Comparison of ENCODE assay signal across 20 mouse cellular contexts in the genomic region with DNA sequence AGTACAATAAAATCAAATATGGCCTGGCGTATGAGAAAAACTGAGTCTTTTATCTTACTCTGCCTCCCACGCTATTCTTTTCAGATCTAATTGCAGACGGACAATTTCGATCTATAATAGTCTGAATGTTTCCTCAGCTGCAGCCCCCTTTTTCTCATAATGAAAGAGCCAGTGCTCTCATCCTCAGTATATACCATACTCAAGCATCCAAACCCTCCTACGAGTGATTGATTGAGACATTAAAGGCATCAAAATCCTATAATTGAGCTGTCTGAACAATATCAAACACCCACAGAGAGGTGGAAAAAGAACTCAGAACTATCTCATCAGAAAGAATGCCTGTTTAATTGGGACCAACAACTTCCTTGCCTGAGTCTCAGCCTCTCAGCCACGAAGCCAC.
A peak's percentile ranks its signal among the peaks of the same experiment; 100 is the strongest.
DNase-seq lines count a peak whose midpoint lies in the region; ATAC-seq and TF ChIP-seq lines count a peak whose summit lies in the region.
"Had no signal": no experiment of that assay in that cellular context is flagged by ENCODE, and none has a peak within 500 bp of the region (broad histone marks: within the 10 kb centered on the region; RNA-seq: fewer than 3 reads in every experiment).

No protein-coding gene starts in this region.

- peaks cover 5% of the 10 kb centered on the region; the same call in 1 of the 2 replicates for H3K4me1 ChIP-seq in forebrain, embryonic 14.5 days (ENCODE audit: control insufficient read depth, insufficient read depth, low read length)
- H3K4me1 ChIP-seq in forebrain, embryonic 10.5 days, result peaks cover 22% of the 10 kb centered on the region
- H3K4me1 ChIP-seq in midbrain, embryonic 13.5 days (replicated peaks), result peaks cover 23% of the 10 kb centered on the region
- H3K4me1 ChIP-seq in midbrain, postnatal 0 days (ENCODE audit: insufficient read depth, low read length), result no peaks in the 10 kb centered on the region
- peaks cover 26% of the 10 kb centered on the region for H3K4me1 ChIP-seq in neural tube, embryonic 13.5 days (replicated peaks)
- H3K4me1 ChIP-seq in limb, embryonic 12.5 days (replicated peaks), result peaks cover 53% of the 10 kb centered on the region
- H3K4me1 ChIP-seq: heart, embryonic 12.5 days; intestine, embryonic 15.5 days had no signal

- WGBS in forebrain, embryonic 14.5 days, result 41% methylated on average over 6 of the region's 6 CpGs
- WGBS in forebrain, embryonic 10.5 days, result 74% methylated on average over 6 of the region's 6 CpGs
- WGBS in midbrain, embryonic 13.5 days, result 63% methylated on average over 6 of the region's 6 CpGs
- 68% methylated on average over 6 of the region's 6 CpGs for WGBS in midbrain, postnatal 0 days
- 53% methylated on average over 6 of the region's 6 CpGs for WGBS in neural tube, embryonic 13.5 days
- 37% methylated on average over 6 of the region's 6 CpGs for WGBS in limb, embryonic 12.5 days

- H3K9me3 ChIP-seq in forebrain, embryonic 14.5 days (replicated peaks; ENCODE audit: control insufficient read depth, low read length), result no peaks in the 10 kb centered on the region
- H3K9me3 ChIP-seq in forebrain, embryonic 10.5 days, result no peaks in the 10 kb centered on the region
- H3K9me3 ChIP-seq in midbrain, embryonic 13.5 days, result no peaks in the 10 kb centered on the region
- no peaks in the 10 kb centered on the region for H3K9me3 ChIP-seq in midbrain, postnatal 0 days (ENCODE audit: low read length)
- H3K9me3 ChIP-seq in neural tube, embryonic 13.5 days, result no peaks in the 10 kb centered on the region
- H3K9me3 ChIP-seq in limb, embryonic 12.5 days, result no peaks in the 10 kb centered on the region
- H3K9me3 ChIP-seq: embryonic facial prominence, embryonic 15.5 days; heart, embryonic 12.5 days; intestine, embryonic 15.5 days had no signal

- ATAC-seq in forebrain, embryonic 14.5 days, result peak; percentile 58
- no peak for ATAC-seq in midbrain, embryonic 13.5 days
- no peak for ATAC-seq in midbrain, postnatal 0 days (ENCODE audit: low FRiP score)
- no peak for ATAC-seq in neural tube, embryonic 13.5 days (ENCODE audit: low read depth)
- ATAC-seq in limb, embryonic 12.5 days (ENCODE audit: insufficient number of reproducible peaks, insufficient read depth, low FRiP score, low TSS enrichment, low read depth), result no peak
- ATAC-seq: activated CD4-positive, CD25-positive, alpha-beta regulatory T cell, adult 4 months; intestine, embryonic 15.5 days; Patski had no signal

- no peaks in the 10 kb centered on the region for H3K27me3 ChIP-seq in forebrain, embryonic 14.5 days (replicated peaks; ENCODE audit: control insufficient read depth, insufficient read depth, low read length)
- H3K27me3 ChIP-seq in forebrain, embryonic 10.5 days (ENCODE audit: poor library complexity, severe bottlenecking), result no peaks in the 10 kb centered on the region
- H3K27me3 ChIP-seq in midbrain, embryonic 13.5 days, result no peaks in the 10 kb centered on the region
- H3K27me3 ChIP-seq in midbrain, postnatal 0 days (ENCODE audit: insufficient read depth, low read length), result no peaks in the 10 kb centered on the region
- H3K27me3 ChIP-seq in neural tube, embryonic 13.5 days, result no peaks in the 10 kb centered on the region
- no peaks in the 10 kb centered on the region for H3K27me3 ChIP-seq in limb, embryonic 12.5 days
- H3K27me3 ChIP-seq: CH12.LX; embryonic facial prominence, embryonic 15.5 days; heart, embryonic 12.5 days; intestine, embryonic 15.5 days; Patski had no signal

- H3K36me3 ChIP-seq in forebrain, embryonic 14.5 days (ENCODE audit: control insufficient read depth, insufficient read depth, low read length), result no peaks in the 10 kb centered on the region
- no peaks in the 10 kb centered on the region for H3K36me3 ChIP-seq in forebrain, embryonic 10.5 days (replicated peaks)
- no peaks in the 10 kb centered on the region for H3K36me3 ChIP-seq in midbrain, embryonic 13.5 days
- no peaks in the 10 kb centered on the region for H3K36me3 ChIP-seq in midbrain, postnatal 0 days (ENCODE audit: insufficient read depth, low read length)
- H3K36me3 ChIP-seq in neural tube, embryonic 13.5 days, result no peaks in the 10 kb centered on the region
- no peaks in the 10 kb centered on the region for H3K36me3 ChIP-seq in limb, embryonic 12.5 days
- H3K36me3 ChIP-seq: embryonic facial prominence, embryonic 15.5 days; heart, embryonic 12.5 days; intestine, embryonic 15.5 days had no signal

- DNase-seq in forebrain, embryonic 14.5 days (ENCODE audit: low spot score), result peak; percentile 21
- no peak for DNase-seq in forebrain, embryonic 10.5 days (ENCODE audit: extremely low spot score, low spot score)
- no peak for DNase-seq in midbrain, postnatal 0 days (ENCODE audit: low spot score)
- no peak for DNase-seq in neural tube, embryonic 10.5 days (ENCODE audit: extremely low spot score, low spot score)
- no peak for DNase-seq in layer of hippocampus, adult 2 months (ENCODE audit: low spot score in 2 of 2)
- DNase-seq: adrenal gland, postnatal 25 days; cerebellum, adult 2 months; cerebellum, postnatal 10 days; gastrocnemius, adult 2 months; gastrocnemius, postnatal 25 days had no signal

- H3K4me3 ChIP-seq in forebrain, embryonic 14.5 days (ENCODE audit: low read depth, low read length), result no peak overlapping the region
- H3K4me3 ChIP-seq in forebrain, embryonic 10.5 days, result no peak overlapping the region
- H3K4me3 ChIP-seq in midbrain, embryonic 13.5 days (replicated peaks), result no peak overlapping the region
- no peak overlapping the region for H3K4me3 ChIP-seq in midbrain, postnatal 0 days (ENCODE audit: low read depth, low read length)
- H3K4me3 ChIP-seq in neural tube, embryonic 13.5 days, result no peak overlapping the region
- no peak overlapping the region for H3K4me3 ChIP-seq in limb, embryonic 12.5 days (replicated peaks)
- H3K4me3 ChIP-seq in layer of hippocampus, adult 2 months, result no peak overlapping the region
- H3K4me3 ChIP-seq: embryonic facial prominence, embryonic 15.5 days; erythroblast, embryonic 14.5 days; gastrocnemius, adult 2 months; heart, embryonic 12.5 days; intestine, embryonic 15.5 days had no signal

- TF ChIP-seq CTCF in midbrain, postnatal 0 days (IDR thresholded peaks at IDR 0.05), result no peak
- TF ChIP-seq CTCF in layer of hippocampus, adult 2 months (conservative IDR thresholded peaks at IDR 0.05), result no peak

- no peak overlapping the region for H3K4me2 ChIP-seq in forebrain, embryonic 14.5 days (ENCODE audit: low read length)
- H3K4me2 ChIP-seq in midbrain, embryonic 13.5 days (replicated peaks), result no peak overlapping the region
- no peak overlapping the region for H3K4me2 ChIP-seq in midbrain, postnatal 0 days (ENCODE audit: low read depth, low read length, poor library complexity, severe bottlenecking)
- no peak overlapping the region for H3K4me2 ChIP-seq in neural tube, embryonic 13.5 days
- H3K4me2 ChIP-seq in limb, embryonic 12.5 days, result no peak overlapping the region
- H3K4me2 ChIP-seq: embryonic facial prominence, embryonic 15.5 days; heart, embryonic 12.5 days; intestine, embryonic 15.5 days had no signal

- H3K9ac ChIP-seq in forebrain, embryonic 14.5 days (ENCODE audit: low read length), result no peak overlapping the region
- no peak overlapping the region for H3K9ac ChIP-seq in midbrain, embryonic 13.5 days (replicated peaks)
- H3K9ac ChIP-seq in midbrain, postnatal 0 days (replicated peaks; ENCODE audit: low read length, poor library complexity, severe bottlenecking), result no peak overlapping the region
- H3K9ac ChIP-seq in neural tube, embryonic 13.5 days, result no peak overlapping the region
- no peak overlapping the region for H3K9ac ChIP-seq in limb, embryonic 12.5 days (replicated peaks)
- H3K9ac ChIP-seq: embryonic facial prominence, embryonic 15.5 days; heart, embryonic 12.5 days; intestine, embryonic 15.5 days had no signal

- 0 out of 2 replicates have a peak overlapping the region, but pooled peaks have one; percentile 34 for H3K27ac ChIP-seq in forebrain, embryonic 14.5 days (ENCODE audit: low read depth, low read length)
- no peak overlapping the region for H3K27ac ChIP-seq in forebrain, embryonic 10.5 days
- peak overlapping the region; percentile 67 for H3K27ac ChIP-seq in midbrain, embryonic 13.5 days
- no peak overlapping the region for H3K27ac ChIP-seq in midbrain, postnatal 0 days (ENCODE audit: low read depth, low read length)
- peak overlapping the region; percentile 35; the same call in 1 of the 2 replicates for H3K27ac ChIP-seq in neural tube, embryonic 13.5 days (replicated peaks)
- H3K27ac ChIP-seq in limb, embryonic 12.5 days, result peak overlapping the region; percentile 50
- no peak overlapping the region for H3K27ac ChIP-seq in layer of hippocampus, adult 2 months
- H3K27ac ChIP-seq: embryonic facial prominence, embryonic 15.5 days; gastrocnemius, adult 2 months; intestine, embryonic 15.5 days had no signal

Comparison
In these comparisons a context has a peak if more than half of its experiments do, and no peak if none do; other contexts are left out.
1. H3K27ac ChIP-seq: peak in forebrain, embryonic 14.5 days (single experiment), midbrain, embryonic 13.5 days (single experiment), neural tube, embryonic 13.5 days (single experiment) and limb, embryonic 12.5 days (single experiment); none in forebrain, embryonic 10.5 days (single experiment), midbrain, postnatal 0 days (single experiment) and layer of hippocampus, adult 2 months (single experiment).